ENCODE assay signal across 13 mouse cellular contexts in the genomic region with DNA sequence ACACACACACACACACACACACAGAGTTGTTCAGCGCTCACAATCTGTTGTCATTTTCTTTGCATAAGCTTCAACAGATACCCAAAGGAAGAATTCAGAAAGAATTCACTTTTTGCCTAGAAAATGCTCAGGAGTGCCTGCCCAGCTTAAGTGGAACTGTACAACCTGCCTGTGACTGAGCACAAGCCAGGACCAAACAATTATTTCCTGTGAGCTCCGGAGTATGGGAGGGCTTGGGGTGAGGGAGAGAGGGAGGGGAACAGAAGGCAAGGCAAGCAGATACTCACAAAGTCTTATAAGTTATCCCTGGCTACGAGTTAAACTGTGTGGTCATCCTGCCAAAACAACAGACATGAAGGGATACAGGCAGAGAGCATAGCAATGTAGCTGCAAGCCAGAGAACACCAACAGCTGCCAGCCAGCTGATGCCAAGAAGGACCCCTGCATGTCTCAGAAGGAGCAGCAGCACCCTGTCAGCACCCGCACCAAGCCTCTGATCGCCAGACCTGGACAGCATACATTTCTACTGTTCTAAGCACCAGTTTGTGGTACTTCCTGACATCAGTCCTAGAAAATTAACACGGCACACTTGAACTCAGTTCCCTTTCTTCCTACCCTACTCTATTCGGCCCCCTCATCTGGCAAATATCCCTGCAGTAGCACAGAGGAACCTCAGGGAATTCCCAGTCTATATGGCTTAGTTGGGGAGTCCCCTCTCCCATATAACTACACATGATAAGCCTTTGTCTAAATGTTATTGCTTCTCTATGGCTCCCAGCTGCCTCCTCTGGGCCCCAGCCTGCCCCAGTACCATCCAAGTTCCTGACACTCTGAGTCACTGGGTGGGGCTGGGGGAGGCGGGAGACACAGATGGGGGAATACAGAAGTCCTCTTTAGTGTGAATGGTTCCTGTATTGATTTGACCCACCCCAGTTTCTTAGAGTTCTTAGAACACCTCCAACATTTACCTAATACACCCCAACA. TPM values are rescaled to one million over a fixed set of nuclear protein-coding genes. Genes with fewer than 3 reads are reported as not detected.
DNase-seq lines count a peak whose midpoint lies in the region; ATAC-seq lines count a peak whose summit lies in the region.
"Had no signal": no experiment of that assay in that cellular context is flagged by ENCODE, and none has a peak within 500 bp of the region (broad histone marks: within the 10 kb centered on the region; RNA-seq: fewer than 3 reads in every experiment).

No protein-coding gene starts in this region.

- no peaks in the 10 kb centered on the region for H3K27me3 ChIP-seq in heart, embryonic 11.5 days (ENCODE audit: control insufficient read depth, insufficient read depth, low read length)
- no peaks in the 10 kb centered on the region for H3K27me3 ChIP-seq in embryonic facial prominence, embryonic 14.5 days (replicated peaks; ENCODE audit: control insufficient read depth, insufficient read depth, low read length)
- no peaks in the 10 kb centered on the region for H3K27me3 ChIP-seq in liver, embryonic 12.5 days (replicated peaks)
- H3K27me3 ChIP-seq: CH12.LX; lung, embryonic 15.5 days had no signal

- intact Hi-C loops in heart, postnatal 14 days (cut with DNase I): no loop called here

- H3K9ac ChIP-seq in heart, embryonic 11.5 days (ENCODE audit: low read depth, low read length): 0 out of 2 replicates have a peak overlapping the region, but pooled peaks have one; percentile 34
- H3K9ac ChIP-seq in embryonic facial prominence, embryonic 14.5 days (ENCODE audit: low read depth, low read length): no peak overlapping the region
- peak overlapping the region; percentile 51 for H3K9ac ChIP-seq in liver, embryonic 12.5 days
- H3K9ac ChIP-seq: lung, embryonic 15.5 days had no signal

- peaks cover 23% of the 10 kb centered on the region for H3K4me1 ChIP-seq in heart, embryonic 11.5 days (ENCODE audit: control insufficient read depth, insufficient read depth, low read length)
- peaks cover 36% of the 10 kb centered on the region for H3K4me1 ChIP-seq in embryonic facial prominence, embryonic 14.5 days (ENCODE audit: control insufficient read depth, insufficient read depth, low read length)
- H3K4me1 ChIP-seq in liver, embryonic 12.5 days: peaks cover 39% of the 10 kb centered on the region

- no peak overlapping the region for H3K27ac ChIP-seq in heart, embryonic 11.5 days (ENCODE audit: low read depth, low read length)
- H3K27ac ChIP-seq in embryonic facial prominence, embryonic 14.5 days (replicated peaks; ENCODE audit: low read depth, low read length): peak overlapping the region; percentile 17
- peak overlapping the region; percentile 59 for H3K27ac ChIP-seq in liver, embryonic 12.5 days
- H3K27ac ChIP-seq: lung, embryonic 15.5 days had no signal

- no peak overlapping the region for H3K4me2 ChIP-seq in heart, embryonic 11.5 days
- no peak overlapping the region for H3K4me2 ChIP-seq in embryonic facial prominence, embryonic 14.5 days (ENCODE audit: low read depth, low read length)
- peak overlapping the region; percentile 36 for H3K4me2 ChIP-seq in liver, embryonic 12.5 days
- H3K4me2 ChIP-seq: lung, embryonic 15.5 days had no signal

- no peak for DNase-seq in heart, postnatal 14 days
- DNase-seq in 3T3-L1 (ENCODE audit: low read depth, low spot score): peak; percentile 72
- peak; percentile 29 for DNase-seq in embryonic facial prominence, embryonic 14.5 days (ENCODE audit: low spot score)
- no peak for DNase-seq in adrenal gland, postnatal 4 days (ENCODE audit: low spot score in 2 of 2)
- DNase-seq: adrenal gland, postnatal 36 days; cerebellum, postnatal 25 days had no signal

- no peaks in the 10 kb centered on the region for H3K36me3 ChIP-seq in heart, embryonic 11.5 days (ENCODE audit: control insufficient read depth, insufficient read depth, low read length)
- peaks cover 6% of the 10 kb centered on the region; the same call in 1 of the 2 replicates for H3K36me3 ChIP-seq in embryonic facial prominence, embryonic 14.5 days (ENCODE audit: control insufficient read depth, insufficient read depth, low read length)
- H3K36me3 ChIP-seq in liver, embryonic 12.5 days: peaks cover 28% of the 10 kb centered on the region
- H3K36me3 ChIP-seq: lung, embryonic 15.5 days had no signal

- no peak overlapping the region for H3K4me3 ChIP-seq in heart, embryonic 11.5 days (ENCODE audit: low read depth, low read length)
- H3K4me3 ChIP-seq in embryonic facial prominence, embryonic 14.5 days (ENCODE audit: low read depth, low read length): no peak overlapping the region
- no peak overlapping the region for H3K4me3 ChIP-seq in liver, embryonic 12.5 days
- H3K4me3 ChIP-seq: hindbrain, embryonic 10.5 days; lung, embryonic 15.5 days had no signal

- no peaks in the 10 kb centered on the region for H3K9me3 ChIP-seq in heart, embryonic 11.5 days (replicated peaks; ENCODE audit: control insufficient read depth, low read length)
- no peaks in the 10 kb centered on the region for H3K9me3 ChIP-seq in embryonic facial prominence, embryonic 14.5 days (ENCODE audit: control insufficient read depth, low read length)
- H3K9me3 ChIP-seq in liver, embryonic 12.5 days (replicated peaks): no peaks in the 10 kb centered on the region
- H3K9me3 ChIP-seq: hindbrain, embryonic 10.5 days; lung, embryonic 15.5 days had no signal

- 59% methylated on average over 8 of the region's 8 CpGs for WGBS in heart, embryonic 11.5 days (ENCODE audit: insufficient replicate concordance)
- WGBS in embryonic facial prominence, embryonic 14.5 days: 51% methylated on average over 8 of the region's 8 CpGs
- 61% methylated on average over 8 of the region's 8 CpGs for WGBS in liver, embryonic 12.5 days (ENCODE audit: insufficient replicate concordance)

- no peak for ATAC-seq in heart, embryonic 11.5 days (replicated peaks; ENCODE audit: insufficient number of reproducible peaks, low FRiP score, low TSS enrichment)
- ATAC-seq in embryonic facial prominence, embryonic 14.5 days (ENCODE audit: low read depth): no peak; the same call in 1 of the 2 replicates
- peak; percentile 75 for ATAC-seq in liver, embryonic 12.5 days
- ATAC-seq in activated CD4-positive, CD25-positive, alpha-beta regulatory T cell, adult 4 months: no peak
- ATAC-seq in frontal cortex, adult (ENCODE audit: low TSS enrichment): no peak

RNA-seq across cellular contexts. Expression of a gene that starts 18.5 kb away (rescaled TPM):
- 27.8 and 35.0 TPM in 2 replicates for polyA plus RNA-seq in heart, embryonic 11.5 days (2014; fragmentation: Nextera tagmentation; extraction: Ambion mirVana)
- 10 to 100 TPM; 31.4 to 33.6 TPM for total RNA-seq in heart, postnatal 14 days (2021)
- 46.5 and 61.2 TPM in 2 replicates for polyA plus RNA-seq in embryonic facial prominence, embryonic 14.5 days (2014; fragmentation: Nextera tagmentation; extraction: Ambion mirVana)
- 30.3 and 32.0 TPM in 2 replicates for polyA plus RNA-seq in liver, embryonic 12.5 days (2016; fragmentation: Nextera tagmentation; extraction: Ambion mirVana)
- 10 to 100 TPM; 28.5 to 36.1 TPM for polyA plus RNA-seq in activated CD4-positive, CD25-positive, alpha-beta regulatory T cell, adult 4 months (2017; shearing (Covaris generic))
- 10 to 100 TPM; 77.1 to 81.0 TPM for total RNA-seq in adrenal gland, postnatal 4 days (2021)

Comparison
In these comparisons a context has a peak if more than half of its experiments do, and no peak if none do; other contexts are left out.
1. DNase-seq: peak in 3T3-L1 (single experiment) and embryonic facial prominence, embryonic 14.5 days (single experiment); none in heart, postnatal 14 days (0 of 2) and adrenal gland, postnatal 4 days (0 of 2).